Mouse (Mus musculus) liver, embryonic 14.5 days (tissue): ENCODE results near the gene Specc1l.

Experiments
- CTCF ChIP-seq: IDR thresholded peaks from 2 replicates; pipeline ENCODE4 v1.5.1; 2016; ENCODE audit warnings: antibody characterized with exemption, low read depth, control low read depth
- EP300 ChIP-seq: IDR thresholded peaks from 2 replicates; pipeline ENCODE4 v1.6.1; 2016; ENCODE audit warnings: antibody characterized with exemption, low read depth

DNA sequence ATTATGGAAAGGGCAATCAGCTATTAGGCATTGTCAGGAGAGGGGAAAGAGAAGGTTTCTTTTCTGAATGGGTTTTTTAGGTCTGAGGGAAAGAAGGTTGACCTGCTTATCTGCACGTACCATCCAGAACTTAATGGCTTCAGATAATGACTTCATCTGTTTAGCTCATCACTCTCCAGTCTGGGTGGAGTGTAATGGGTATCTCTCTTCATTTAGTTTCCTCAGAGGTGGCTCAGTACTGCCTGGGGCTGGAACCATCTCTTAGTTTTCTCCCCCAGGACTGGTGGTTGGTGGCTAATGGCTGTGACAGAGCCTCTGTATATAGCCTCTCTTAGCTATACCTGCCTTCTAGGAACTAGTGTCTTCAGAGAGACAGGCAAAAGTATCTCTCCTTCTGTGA lies 79.5 kb downstream of the Specc1l start:
- TF ChIP-seq EP300, result no peak
- no peak for TF ChIP-seq CTCF
